Mouse (Mus musculus): ENCODE data around the gene Cacna2d1.

Gene Cacna2d1

GRCm38 (mm10) chr5:16063949-16064348 lies 129.5 kb downstream of the Cacna2d1 start:
- DNase-seq, result no peak

GRCm38 (mm10) chr5:16065816-16066215 lies 131.3 kb downstream of the Cacna2d1 start:
- no peak for DNase-seq

- no peak for DNase-seq
Measured at GRCm38 (mm10) chr5:16082253-16082652, 147.8 kb downstream of the Cacna2d1 start.

GRCm38 (mm10) chr5:16086979-16087902 lies 152.8 kb downstream of the Cacna2d1 start:
- no peak for DNase-seq

- no peak for DNase-seq
Measured at GRCm38 (mm10) chr5:16087995-16088394, 153.5 kb downstream of the Cacna2d1 start.

- no peak for DNase-seq
Measured at GRCm38 (mm10) chr5:16092540-16092939, 158.0 kb downstream of the Cacna2d1 start.

GRCm38 (mm10) chr5:16093071-16093693 lies 158.7 kb downstream of the Cacna2d1 start:
- DNase-seq, result no peak

- DNase-seq, result no peak
Measured at GRCm38 (mm10) chr5:16095345-16095744, 160.9 kb downstream of the Cacna2d1 start.

GRCm38 (mm10) chr5:16098766-16099165 lies 164.3 kb downstream of the Cacna2d1 start:
- DNase-seq, result no peak

- no peak for DNase-seq
Measured at GRCm38 (mm10) chr5:16101820-16102219, 167.3 kb downstream of the Cacna2d1 start.

- DNase-seq, result no peak
Measured at GRCm38 (mm10) chr5:16105701-16106100, 171.2 kb downstream of the Cacna2d1 start.

- no peak for DNase-seq
Measured at GRCm38 (mm10) chr5:16110643-16111042, 176.2 kb downstream of the Cacna2d1 start.

- no peak for DNase-seq
Measured at GRCm38 (mm10) chr5:16113879-16114278, 179.4 kb downstream of the Cacna2d1 start.

- no peak for DNase-seq
Measured at GRCm38 (mm10) chr5:16121334-16121733, 186.8 kb downstream of the Cacna2d1 start.

GRCm38 (mm10) chr5:16122110-16122509 lies 187.6 kb downstream of the Cacna2d1 start:
- no peak for DNase-seq

GRCm38 (mm10) chr5:16134286-16135094 lies 200.0 kb downstream of the Cacna2d1 start:
- DNase-seq, result no peak

- DNase-seq, result no peak
Measured at GRCm38 (mm10) chr5:16135986-16136385, 201.5 kb downstream of the Cacna2d1 start.

GRCm38 (mm10) chr5:16136839-16137238 lies 202.3 kb downstream of the Cacna2d1 start:
- no peak for DNase-seq

- DNase-seq, result no peak
Measured at GRCm38 (mm10) chr5:16146602-16147001, 212.1 kb downstream of the Cacna2d1 start.

- no peak for DNase-seq
Measured at GRCm38 (mm10) chr5:16155375-16156284, 221.1 kb downstream of the Cacna2d1 start.

- no peak for DNase-seq
Measured at GRCm38 (mm10) chr5:16163270-16163669, 228.8 kb downstream of the Cacna2d1 start.

Data from lung, adult 18-20 months (tissue).